Mouse (Mus musculus) kidney, embryonic 15.5 days (tissue): ENCODE data around the gene Aldh1a3. TPM values are rescaled to one million over a fixed set of nuclear protein-coding genes. Genes with fewer than 3 reads are reported as not detected.

Source experiments
- ATAC-seq: fragments of 200-750 bp; cut with Nextera tagmentation; replicated peaks from 2 replicates; pipeline ENCODE4 v1.8.0; 2017; ENCODE audit warnings: moderate TSS enrichment; ENCODE audit not compliant: low FRiP score
- H3K27ac ChIP-seq: fragments of 300-500 bp; sonication (generic); 2 replicates; pipeline ENCODE4 v1.5.1; 2015; ENCODE audit warnings: mild to moderate bottlenecking, inconsistent platforms
- H3K27me3 ChIP-seq: fragments of 300-500 bp; sonication (generic); 2 replicates; pipeline ENCODE4 v1.6.1; 2015; ENCODE audit warnings: inconsistent platforms
- H3K36me3 ChIP-seq: fragments of 300-500 bp; sonication (generic); 2 replicates; pipeline ENCODE4 v1.6.1; 2015; ENCODE audit warnings: inconsistent platforms
- H3K4me1 ChIP-seq: fragments of 300-500 bp; sonication (generic); 2 replicates; pipeline ENCODE4 v1.6.1; 2015; ENCODE audit warnings: inconsistent platforms
- H3K4me2 ChIP-seq: fragments of 300-500 bp; sonication (generic); 2 replicates; pipeline ENCODE4 v1.6.1; 2015; ENCODE audit warnings: moderate library complexity, mild to moderate bottlenecking, inconsistent platforms
- H3K4me3 ChIP-seq: fragments of 300-500 bp; sonication (generic); replicated peaks from 2 replicates; pipeline ENCODE4 v1.5.1; 2015; ENCODE audit warnings: mild to moderate bottlenecking, inconsistent platforms
- H3K9ac ChIP-seq: fragments of 300-500 bp; sonication (generic); 2 replicates; pipeline ENCODE4 v1.6.1; 2015; ENCODE audit warnings: mild to moderate bottlenecking, inconsistent platforms
- H3K9me3 ChIP-seq: fragments of 300-500 bp; sonication (generic); replicated peaks from 2 replicates; pipeline ENCODE4 v1.6.1; 2016; ENCODE audit warnings: inconsistent platforms
- WGBS: fragments of 180-500 bp; shearing (Covaris S2); methylation state at CpG from one replicate; pipeline ENCODE4 v1.1.7; 2015; ENCODE audit warnings: mixed read lengths; 5-methylcytosine and 5-hydroxymethylcytosine counted together
- polyA plus RNA-seq: library from polyadenylated mRNA; unstranded; fragments of >200 nt; fragmentation: Nextera tagmentation; extraction: Ambion mirVana; gene quantifications from 2 replicates; pipeline ENCODE4 v1.2.1, GENCODE M21; 2015

The Aldh1a3 gene
- polyA plus RNA-seq, 1 experiment from 2014 or later, result 38.0 TPM

GRCm38 (mm10) chr7:66406971-66407370 is 20.3 kb downstream of the Aldh1a3 start:
- no peak overlapping the region for H3K4me3 ChIP-seq
- no peak overlapping the region for H3K9ac ChIP-seq
- no peaks in the 10 kb centered on the region for H3K27me3 ChIP-seq
- no peaks in the 10 kb centered on the region for H3K36me3 ChIP-seq
- no peak overlapping the region for H3K4me2 ChIP-seq
- H3K27ac ChIP-seq, result no peak overlapping the region
- no peak for ATAC-seq
- H3K4me1 ChIP-seq, result peaks cover 29% of the 10 kb centered on the region
- no peaks in the 10 kb centered on the region for H3K9me3 ChIP-seq
- WGBS, result 68% methylated on average over 8 of the region's 8 CpGs

- ATAC-seq, result no peak
- H3K27ac ChIP-seq, result 0 out of 2 replicates have a peak overlapping the region, but pooled peaks have one; percentile 37
- peaks cover 37% of the 10 kb centered on the region for H3K4me1 ChIP-seq
- no peak overlapping the region for H3K9ac ChIP-seq
- no peaks in the 10 kb centered on the region for H3K27me3 ChIP-seq
- no peak overlapping the region for H3K4me2 ChIP-seq
- H3K9me3 ChIP-seq, result no peaks in the 10 kb centered on the region
- WGBS, result 48% methylated on average over 13 of the region's 13 CpGs
- H3K4me3 ChIP-seq, result no peak overlapping the region
- H3K36me3 ChIP-seq, result no peaks in the 10 kb centered on the region
These were observed 21.2 kb downstream of the Aldh1a3 start for GRCm38 (mm10) chr7:66405951-66406721.

GRCm38 (mm10) chr7:66405541-66405940 is 21.8 kb downstream of the Aldh1a3 start:
- Histone ChIP-seq H3K27ac (0 out of 2 replicates have a peak overlapping the region, but pooled peaks have one; percentile 37), H3K27me3 (no peaks in the 10 kb centered on the region), H3K36me3 (no peaks in the 10 kb centered on the region), H3K4me1 (peaks cover 38% of the 10 kb centered on the region), H3K9ac (no peak overlapping the region), H3K4me3 (no peak overlapping the region), H3K4me2 (no peak overlapping the region), H3K9me3 (no peaks in the 10 kb centered on the region)
- 0 out of 2 replicates have a peak, but pooled peaks have one; percentile 23 for ATAC-seq
- 46% methylated on average over 11 of the region's 11 CpGs for WGBS

GRCm38 (mm10) chr7:66404802-66405201 is 22.5 kb downstream of the Aldh1a3 start:
- H3K4me3 ChIP-seq, result no peak overlapping the region
- no peak overlapping the region for H3K4me2 ChIP-seq
- H3K27ac ChIP-seq, result no peak overlapping the region
- H3K9me3 ChIP-seq, result no peaks in the 10 kb centered on the region
- H3K4me1 ChIP-seq, result peaks cover 38% of the 10 kb centered on the region
- ATAC-seq, result no peak
- H3K27me3 ChIP-seq, result no peaks in the 10 kb centered on the region
- no peaks in the 10 kb centered on the region for H3K36me3 ChIP-seq
- no peak overlapping the region for H3K9ac ChIP-seq
- 65% methylated on average over 4 of the region's 4 CpGs for WGBS

- Histone ChIP-seq H3K27ac (no peak overlapping the region), H3K9me3 (no peaks in the 10 kb centered on the region), H3K9ac (no peak overlapping the region), H3K36me3 (no peaks in the 10 kb centered on the region), H3K4me3 (no peak overlapping the region), H3K4me1 (peaks cover 38% of the 10 kb centered on the region), H3K4me2 (no peak overlapping the region), H3K27me3 (no peaks in the 10 kb centered on the region)
- no peak for ATAC-seq
- 27% methylated on average over 10 of the region's 10 CpGs for WGBS
These were observed 23.2 kb downstream of the Aldh1a3 start for GRCm38 (mm10) chr7:66404141-66404540.

GRCm38 (mm10) chr7:66402876-66403275 is 24.4 kb downstream of the Aldh1a3 start:
- 80% methylated on average over 5 of the region's 5 CpGs for WGBS
- Histone ChIP-seq H3K9ac (no peak overlapping the region), H3K9me3 (no peaks in the 10 kb centered on the region), H3K4me3 (no peak overlapping the region), H3K27ac (no peak overlapping the region), H3K4me1 (peaks cover 38% of the 10 kb centered on the region), H3K27me3 (no peaks in the 10 kb centered on the region), H3K36me3 (no peaks in the 10 kb centered on the region), H3K4me2 (no peak overlapping the region)
- ATAC-seq, result no peak

GRCm38 (mm10) chr7:66401605-66402004 is 25.7 kb downstream of the Aldh1a3 start:
- no peaks in the 10 kb centered on the region for H3K27me3 ChIP-seq
- ATAC-seq, result no peak
- no peak overlapping the region for H3K4me2 ChIP-seq
- H3K36me3 ChIP-seq, result no peaks in the 10 kb centered on the region
- H3K4me1 ChIP-seq, result peaks cover 39% of the 10 kb centered on the region
- H3K4me3 ChIP-seq, result no peak overlapping the region
- no peak overlapping the region for H3K9ac ChIP-seq
- 45% methylated on average over 8 of the region's 8 CpGs for WGBS
- no peaks in the 10 kb centered on the region for H3K9me3 ChIP-seq
- H3K27ac ChIP-seq, result no peak overlapping the region

GRCm38 (mm10) chr7:66397288-66397687 is 30.0 kb downstream of the Aldh1a3 start:
- ATAC-seq, result peak; percentile 81
- Histone ChIP-seq H3K9ac (no peak overlapping the region), H3K4me1 (peaks cover 14% of the 10 kb centered on the region; the same call in 1 of the 2 replicates), H3K4me2 (no peak overlapping the region), H3K9me3 (no peaks in the 10 kb centered on the region), H3K27me3 (no peaks in the 10 kb centered on the region), H3K36me3 (no peaks in the 10 kb centered on the region), H3K4me3 (no peak overlapping the region), H3K27ac (no peak overlapping the region)
- 28% methylated on average over 3 of the region's 3 CpGs for WGBS

- H3K4me2 ChIP-seq, result peak overlapping the region; percentile 95
- ATAC-seq, result peak; percentile 67; the same call in 1 of the 2 replicates
- WGBS, result 11% methylated on average over 28 of the region's 28 CpGs
- no peaks in the 10 kb centered on the region for H3K9me3 ChIP-seq
- no peaks in the 10 kb centered on the region for H3K27me3 ChIP-seq
- H3K4me3 ChIP-seq, result peak overlapping the region; percentile 79
- peaks cover 30% of the 10 kb centered on the region for H3K4me1 ChIP-seq
- peak overlapping the region; percentile 79 for H3K27ac ChIP-seq
- H3K36me3 ChIP-seq, result no peaks in the 10 kb centered on the region
- peak overlapping the region; percentile 95 for H3K9ac ChIP-seq
These were observed 38.4 kb downstream of the Aldh1a3 start for GRCm38 (mm10) chr7:66388621-66389532.

GRCm38 (mm10) chr7:66387813-66388521 is 39.4 kb downstream of the Aldh1a3 start, which contains the start of gene Lrrk1:
Lrrk1 (minus strand) TSS chr7:66388350.
- under 1% methylated on average over 70 of the region's 70 CpGs for WGBS
- Histone ChIP-seq H3K36me3 (no peaks in the 10 kb centered on the region), H3K9me3 (no peaks in the 10 kb centered on the region), H3K9ac (peak within 1 kb of the TSS; percentile 95), H3K27me3 (no peaks in the 10 kb centered on the region), H3K4me3 (peak within 1 kb of the TSS; percentile 79), H3K4me2 (peak within 1 kb of the TSS; percentile 95), H3K27ac (peak within 1 kb of the TSS; percentile 79), H3K4me1 (peaks cover 35% of the 10 kb centered on the region)
- peak; percentile 87 for ATAC-seq

GRCm38 (mm10) chr7:66387419-66387812 is 39.9 kb downstream of the Aldh1a3 start:
- WGBS, result 2% methylated on average over 13 of the region's 13 CpGs
- Histone ChIP-seq H3K36me3 (no peaks in the 10 kb centered on the region), H3K4me2 (peak overlapping the region; percentile 95), H3K27me3 (no peaks in the 10 kb centered on the region), H3K4me3 (peak overlapping the region; percentile 79), H3K27ac (peak overlapping the region; percentile 79), H3K9ac (peak overlapping the region; percentile 95), H3K4me1 (peaks cover 33% of the 10 kb centered on the region), H3K9me3 (no peaks in the 10 kb centered on the region)
- ATAC-seq, result 0 out of 2 replicates have a peak, but pooled peaks have one; percentile 9
